Mouse (Mus musculus): ENCODE measurements around the gene Gm2022.
"Not testable (repeated sequence)": the region's sequence is repeated elsewhere in the genome, so short reads cannot be mapped to it uniquely, and the experiment has no call there.

Gene Gm2022

GRCm38 (mm10) chr12:87895070-87895469 lies at the start of gene Gm2022:
Gm2022 (plus strand) TSS chr12:87895370.
- not testable (repeated sequence) for DNase-seq (ENCODE audit: low read depth, low spot score)

- DNase-seq (ENCODE audit: low read depth, low spot score), result not testable (repeated sequence)
Observed at GRCm38 (mm10) chr12:87850657-87851056, 44.5 kb upstream of the Gm2022 start.

- DNase-seq (ENCODE audit: low read depth, low spot score), result not testable (repeated sequence)
Observed at GRCm38 (mm10) chr12:87856067-87856466, 39.1 kb upstream of the Gm2022 start.

- not testable (repeated sequence) for DNase-seq (ENCODE audit: low read depth, low spot score)
Observed at GRCm38 (mm10) chr12:87861740-87862692, 33.2 kb upstream of the Gm2022 start.

- DNase-seq (ENCODE audit: low read depth, low spot score), result not testable (repeated sequence)
Observed at GRCm38 (mm10) chr12:87863638-87864037, 31.5 kb upstream of the Gm2022 start.

GRCm38 (mm10) chr12:87864048-87864447 lies 31.1 kb upstream of the Gm2022 start:
- not testable (repeated sequence) for DNase-seq (ENCODE audit: low read depth, low spot score)

GRCm38 (mm10) chr12:87873772-87874171 lies 21.4 kb upstream of the Gm2022 start, which contains the start of gene Gm2016:
Gm2016 (plus strand) TSS chr12:87874072.
- DNase-seq (ENCODE audit: low read depth, low spot score), result not testable (repeated sequence)

- not testable (repeated sequence) for DNase-seq (ENCODE audit: low read depth, low spot score)
Observed at GRCm38 (mm10) chr12:87919721-87920120, 24.6 kb downstream of the Gm2022 start, which contains the start of gene Gm2035. Gm2035 (minus strand) TSS chr12:87919857.

All from retina, postnatal 7 days (tissue).